Mouse (Mus musculus) frontal cortex, postnatal 25 days (tissue): ENCODE data around the gene Fancd2os.

Source experiments
- DNase-seq, 2 experiments: peaks; one replicate each; pipeline ENCODE4 v3.0.0; 2022; ENCODE audit warnings: low spot score in 2 of 2

Gene Fancd2os

GRCm38 (mm10) chr6:113605224-113605545 lies 4.7 kb upstream of the Fancd2os start:
- peak in 1 of 2 experiments; percentile 36 for DNase-seq

GRCm38 (mm10) chr6:113604432-113605223 lies 4.1 kb upstream of the Fancd2os start, which contains the start of gene Brk1:
Brk1 (plus strand) TSS chr6:113604772.
- peak; percentile 84 to 86 for DNase-seq

- no peak for DNase-seq
Observed at GRCm38 (mm10) chr6:113603993-113604392, 3.5 kb upstream of the Fancd2os start.

GRCm38 (mm10) chr6:113602821-113603220 lies 2.3 kb upstream of the Fancd2os start:
- DNase-seq = no peak

- no peak for DNase-seq
Observed at GRCm38 (mm10) chr6:113599833-113600232, 682 bp downstream of the Fancd2os start.

- DNase-seq = no peak
Observed at GRCm38 (mm10) chr6:113597945-113598344, 2.6 kb downstream of the Fancd2os start.

- no peak for DNase-seq
Observed at GRCm38 (mm10) chr6:113592637-113593036, 7.9 kb downstream of the Fancd2os start.

- no peak for DNase-seq
Observed at GRCm38 (mm10) chr6:113586466-113587183, 13.9 kb downstream of the Fancd2os start.

GRCm38 (mm10) chr6:113585065-113585464 lies 15.4 kb downstream of the Fancd2os start:
- DNase-seq = no peak

GRCm38 (mm10) chr6:113583023-113583422 lies 17.5 kb downstream of the Fancd2os start:
- no peak for DNase-seq

- DNase-seq = no peak
Observed at GRCm38 (mm10) chr6:113579306-113579705, 21.2 kb downstream of the Fancd2os start.

- no peak for DNase-seq
Observed at GRCm38 (mm10) chr6:113576044-113576443, 24.5 kb downstream of the Fancd2os start.

- DNase-seq = no peak
Observed at GRCm38 (mm10) chr6:113564557-113564956, 36.0 kb downstream of the Fancd2os start.

GRCm38 (mm10) chr6:113559736-113560135 lies 40.8 kb downstream of the Fancd2os start:
- DNase-seq = no peak
